Mouse (Mus musculus) myocyte (in vitro differentiated cells): ENCODE measurements at regions not wholly inside any gene's neighbourhood (a gene's known extent, or its start where the extent isn't known, plus 50 kb on each side); places are given as distances from the start of the nearest gene placed in this dataset.

ENCODE experiments used
- CEBPB ChIP-seq: IDR thresholded peaks from 2 replicates; pipeline ENCODE4 v1.6.1; 2011; ENCODE audit warnings: mild to moderate bottlenecking, moderate library complexity; ENCODE audit not compliant: poor library complexity, insufficient read depth, severe bottlenecking
- USF1 ChIP-seq: IDR thresholded peaks from one replicate; pipeline ENCODE4 v1.6.1; 2011; ENCODE audit warnings: low read depth, mild to moderate bottlenecking, control low read depth, moderate library complexity

GRCm38 (mm10) chr2:117498565-117498964 is 155.8 kb upstream of the Rasgrp1 start:
- TF ChIP-seq USF1 (no peak), CEBPB (no peak)
